Mouse (Mus musculus): Measurements from ENCODE around the gene Eaf2. TPM values are rescaled to one million over a fixed set of nuclear protein-coding genes. Genes with fewer than 3 reads are reported as not detected.
"Not testable (repeated sequence)": the region's sequence is repeated elsewhere in the genome, so short reads cannot be mapped to it uniquely, and the experiment has no call there.

Eaf2 gene
- polyA plus RNA-seq, 1 experiment from 2014 or later: 1.3 TPM

- peaks cover 8% of the 10 kb centered on the region for H3K36me3 ChIP-seq (ENCODE audit: control insufficient read depth, insufficient read depth, low read length)
- WGBS: under 1% methylated on average over 42 of the region's 48 CpGs
- no peaks in the 10 kb centered on the region for H3K27me3 ChIP-seq (ENCODE audit: control insufficient read depth, insufficient read depth, low read depth, low read length)
- peak; percentile 73 for ATAC-seq (ENCODE audit: low read depth)
- H3K27ac ChIP-seq (ENCODE audit: low read length): peak overlapping the region; percentile 77
- peaks cover 13% of the 10 kb centered on the region for H3K4me1 ChIP-seq (replicated peaks; ENCODE audit: control insufficient read depth, insufficient read depth, low read length)
- H3K9me3 ChIP-seq (ENCODE audit: control insufficient read depth, low read length): no peaks in the 10 kb centered on the region
- peak overlapping the region; percentile 85 for H3K9ac ChIP-seq (ENCODE audit: low read length)
- peak overlapping the region; percentile 78 for H3K4me2 ChIP-seq (ENCODE audit: low read depth, low read length)
- peak overlapping the region; percentile 94 for H3K4me3 ChIP-seq (ENCODE audit: low read length)
Observed at GRCm38 (mm10) chr16:36875276-36875851, 561 bp upstream of the Eaf2 start.

GRCm38 (mm10) chr16:36869442-36869841 lies 5.4 kb downstream of the Eaf2 start:
- Histone ChIP-seq H3K9me3 (ENCODE audit: control insufficient read depth, low read length) (no peaks in the 10 kb centered on the region), H3K27ac (ENCODE audit: low read length) (no peak overlapping the region), H3K27me3 (ENCODE audit: control insufficient read depth, insufficient read depth, low read depth, low read length) (no peaks in the 10 kb centered on the region), H3K4me2 (ENCODE audit: low read depth, low read length) (no peak overlapping the region), H3K9ac (ENCODE audit: low read length) (no peak overlapping the region), H3K4me1 (replicated peaks; ENCODE audit: control insufficient read depth, insufficient read depth, low read length) (peaks cover 4% of the 10 kb centered on the region), H3K36me3 (ENCODE audit: control insufficient read depth, insufficient read depth, low read length) (peaks cover 15% of the 10 kb centered on the region), H3K4me3 (ENCODE audit: low read length) (no peak overlapping the region)
- no peak for ATAC-seq (ENCODE audit: low read depth)
- 90% methylated on average over 2 of the region's 2 CpGs for WGBS

GRCm38 (mm10) chr16:36863585-36863984 lies 11.2 kb downstream of the Eaf2 start:
- H3K4me2 ChIP-seq (ENCODE audit: low read depth, low read length): no peak overlapping the region
- no peak overlapping the region for H3K4me3 ChIP-seq (ENCODE audit: low read length)
- WGBS: 84% methylated on average over 3 of the region's 3 CpGs
- no peaks in the 10 kb centered on the region for H3K27me3 ChIP-seq (ENCODE audit: control insufficient read depth, insufficient read depth, low read depth, low read length)
- H3K9ac ChIP-seq (ENCODE audit: low read length): no peak overlapping the region
- no peak overlapping the region for H3K27ac ChIP-seq (ENCODE audit: low read length)
- no peaks in the 10 kb centered on the region for H3K9me3 ChIP-seq (ENCODE audit: control insufficient read depth, low read length)
- ATAC-seq (ENCODE audit: low read depth): no peak
- no peaks in the 10 kb centered on the region for H3K4me1 ChIP-seq (replicated peaks; ENCODE audit: control insufficient read depth, insufficient read depth, low read length)
- H3K36me3 ChIP-seq (ENCODE audit: control insufficient read depth, insufficient read depth, low read length): peaks cover 8% of the 10 kb centered on the region; the same call in 1 of the 2 replicates

- no peaks in the 10 kb centered on the region for H3K27me3 ChIP-seq (ENCODE audit: control insufficient read depth, insufficient read depth, low read depth, low read length)
- 92% methylated on average over 3 of the region's 3 CpGs for WGBS
- H3K9me3 ChIP-seq (ENCODE audit: control insufficient read depth, low read length): no peaks in the 10 kb centered on the region
- ATAC-seq (ENCODE audit: low read depth): no peak
- no peaks in the 10 kb centered on the region for H3K4me1 ChIP-seq (replicated peaks; ENCODE audit: control insufficient read depth, insufficient read depth, low read length)
- no peak overlapping the region for H3K4me2 ChIP-seq (ENCODE audit: low read depth, low read length)
- H3K36me3 ChIP-seq (ENCODE audit: control insufficient read depth, insufficient read depth, low read length): peaks cover 2% of the 10 kb centered on the region; the same call in 1 of the 2 replicates
- no peak overlapping the region for H3K27ac ChIP-seq (ENCODE audit: low read length)
- no peak overlapping the region for H3K4me3 ChIP-seq (ENCODE audit: low read length)
- H3K9ac ChIP-seq (ENCODE audit: low read length): no peak overlapping the region
Observed at GRCm38 (mm10) chr16:36851202-36851601, 23.6 kb downstream of the Eaf2 start.

- H3K4me3 ChIP-seq (ENCODE audit: low read length); H3K4me1 ChIP-seq (replicated peaks; ENCODE audit: control insufficient read depth, insufficient read depth, low read length); H3K9me3 ChIP-seq (ENCODE audit: control insufficient read depth, low read length); H3K36me3 ChIP-seq (ENCODE audit: control insufficient read depth, insufficient read depth, low read length); H3K9ac ChIP-seq (ENCODE audit: low read length); H3K4me2 ChIP-seq (ENCODE audit: low read depth, low read length); H3K27me3 ChIP-seq (ENCODE audit: control insufficient read depth, insufficient read depth, low read depth, low read length); ATAC-seq (ENCODE audit: low read depth); H3K27ac ChIP-seq (ENCODE audit: low read length): not testable (repeated sequence)
- 100% methylated on average over 1 of the region's 1 CpGs for WGBS
Observed at GRCm38 (mm10) chr16:36846894-36847293, 27.9 kb downstream of the Eaf2 start.

- H3K9ac ChIP-seq (ENCODE audit: low read length): peak overlapping the region; percentile 93
- peaks cover 3% of the 10 kb centered on the region; the same call in 1 of the 2 replicates for H3K27me3 ChIP-seq (ENCODE audit: control insufficient read depth, insufficient read depth, low read depth, low read length)
- no peaks in the 10 kb centered on the region for H3K9me3 ChIP-seq (ENCODE audit: control insufficient read depth, low read length)
- H3K27ac ChIP-seq (ENCODE audit: low read length): no peak overlapping the region
- 3% methylated on average over 11 of the region's 11 CpGs for WGBS
- H3K4me2 ChIP-seq (ENCODE audit: low read depth, low read length): peak overlapping the region; percentile 91
- H3K4me3 ChIP-seq (ENCODE audit: low read length): peak overlapping the region; percentile 96
- H3K4me1 ChIP-seq (replicated peaks; ENCODE audit: control insufficient read depth, insufficient read depth, low read length): peaks cover 8% of the 10 kb centered on the region
- ATAC-seq (ENCODE audit: low read depth): peak; percentile 23; the same call in 1 of the 2 replicates
- H3K36me3 ChIP-seq (ENCODE audit: control insufficient read depth, insufficient read depth, low read length): no peaks in the 10 kb centered on the region
Observed at GRCm38 (mm10) chr16:36828820-36829219, 46.0 kb downstream of the Eaf2 start.

- WGBS: under 1% methylated on average over 63 of the region's 64 CpGs
- Histone ChIP-seq H3K27me3 (ENCODE audit: control insufficient read depth, insufficient read depth, low read depth, low read length) (peaks cover 3% of the 10 kb centered on the region; the same call in 1 of the 2 replicates), H3K9me3 (ENCODE audit: control insufficient read depth, low read length) (no peaks in the 10 kb centered on the region), H3K27ac (ENCODE audit: low read length) (no peak within 1 kb of the TSS; the same call in 1 of the 2 replicates), H3K4me1 (replicated peaks; ENCODE audit: control insufficient read depth, insufficient read depth, low read length) (peaks cover 8% of the 10 kb centered on the region), H3K4me3 (ENCODE audit: low read length) (peak within 1 kb of the TSS; percentile 96), H3K36me3 (ENCODE audit: control insufficient read depth, insufficient read depth, low read length) (no peaks in the 10 kb centered on the region), H3K9ac (ENCODE audit: low read length) (peak within 1 kb of the TSS; percentile 93), H3K4me2 (ENCODE audit: low read depth, low read length) (peak within 1 kb of the TSS; percentile 91)
- ATAC-seq (ENCODE audit: low read depth): peak; percentile 99
Observed at GRCm38 (mm10) chr16:36828054-36828786, 46.6 kb downstream of the Eaf2 start, which contains the start of gene Iqcb1. Iqcb1 (plus strand) TSS chr16:36828385.

GRCm38 (mm10) chr16:36827611-36828053 lies 47.2 kb downstream of the Eaf2 start:
- peaks cover 3% of the 10 kb centered on the region; the same call in 1 of the 2 replicates for H3K27me3 ChIP-seq (ENCODE audit: control insufficient read depth, insufficient read depth, low read depth, low read length)
- H3K4me3 ChIP-seq (ENCODE audit: low read length): peak overlapping the region; percentile 96
- no peak for ATAC-seq (ENCODE audit: low read depth)
- peak overlapping the region; percentile 93 for H3K9ac ChIP-seq (ENCODE audit: low read length)
- no peak overlapping the region for H3K27ac ChIP-seq (ENCODE audit: low read length)
- H3K4me2 ChIP-seq (ENCODE audit: low read depth, low read length): peak overlapping the region; percentile 91
- no peaks in the 10 kb centered on the region for H3K36me3 ChIP-seq (ENCODE audit: control insufficient read depth, insufficient read depth, low read length)
- 6% methylated on average over 11 of the region's 11 CpGs for WGBS
- H3K9me3 ChIP-seq (ENCODE audit: control insufficient read depth, low read length): no peaks in the 10 kb centered on the region
- peaks cover 8% of the 10 kb centered on the region for H3K4me1 ChIP-seq (replicated peaks; ENCODE audit: control insufficient read depth, insufficient read depth, low read length)

- Histone ChIP-seq H3K9me3 (ENCODE audit: control insufficient read depth, low read length) (no peaks in the 10 kb centered on the region), H3K27me3 (ENCODE audit: control insufficient read depth, insufficient read depth, low read depth, low read length) (no peaks in the 10 kb centered on the region), H3K4me2 (ENCODE audit: low read depth, low read length) (no peak overlapping the region), H3K9ac (ENCODE audit: low read length) (no peak overlapping the region), H3K36me3 (ENCODE audit: control insufficient read depth, insufficient read depth, low read length) (no peaks in the 10 kb centered on the region), H3K27ac (ENCODE audit: low read length) (no peak overlapping the region), H3K4me3 (ENCODE audit: low read length) (no peak overlapping the region), H3K4me1 (replicated peaks; ENCODE audit: control insufficient read depth, insufficient read depth, low read length) (peaks cover 5% of the 10 kb centered on the region; the same call in 1 of the 2 replicates)
- WGBS: 0% methylated on average over 3 of the region's 3 CpGs
- peak; percentile 78 for ATAC-seq (ENCODE audit: low read depth)
Observed at GRCm38 (mm10) chr16:36821474-36821873, 53.3 kb downstream of the Eaf2 start.

Measured in lung, embryonic 16.5 days (tissue).